In the genomic region with DNA sequence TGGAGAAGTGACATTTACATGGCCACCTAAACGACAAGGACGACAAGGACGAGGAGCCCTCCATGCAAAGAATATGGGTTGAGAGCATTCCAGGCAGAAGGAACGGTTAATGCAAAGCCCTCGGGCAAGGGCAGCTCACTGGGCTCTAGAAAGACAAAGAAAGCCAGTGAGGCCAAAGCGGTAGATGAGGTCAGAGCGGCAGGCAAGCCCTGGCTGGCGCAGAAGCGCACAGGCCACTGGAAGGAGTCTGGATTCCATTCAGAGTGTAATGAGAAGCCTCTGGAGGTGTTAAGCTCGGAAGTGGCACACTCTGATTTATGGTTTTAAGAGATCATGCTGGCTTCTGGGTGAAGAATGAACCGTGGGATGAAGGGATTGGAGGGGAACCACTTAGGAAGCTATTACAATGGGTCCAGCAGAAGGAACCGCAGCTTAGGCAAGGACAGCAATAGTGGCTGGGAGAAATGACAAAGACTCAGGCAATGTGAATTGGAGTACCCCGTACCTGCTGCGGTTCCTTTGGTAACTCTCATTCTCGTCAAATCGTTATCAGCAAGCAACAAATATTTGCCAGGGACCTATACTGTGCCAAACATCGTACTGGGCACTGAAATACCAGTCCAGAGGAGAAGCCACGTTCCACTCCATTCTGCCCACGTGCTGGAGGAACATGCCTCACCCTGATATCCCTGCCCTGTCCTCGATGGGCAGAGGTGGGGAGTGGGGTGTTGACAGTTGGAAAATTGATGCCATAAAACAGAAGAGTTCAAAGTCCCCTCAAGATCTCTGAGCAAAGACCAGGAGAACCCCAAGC, we compare ENCODE assay signal across 9 mouse cellular contexts. TPM values are rescaled to one million over a fixed set of nuclear protein-coding genes. Genes with fewer than 3 reads are reported as not detected.
DNase-seq lines count a peak whose midpoint lies in the region; ATAC-seq and TF ChIP-seq lines count a peak whose summit lies in the region.
"Had no signal": no experiment of that assay in that cellular context is flagged by ENCODE, and none has a peak within 500 bp of the region (broad histone marks: within the 10 kb centered on the region; RNA-seq: fewer than 3 reads in every experiment).

No protein-coding gene starts in this region.

- DNase-seq in lung, postnatal 14 days = no peak
- DNase-seq in adrenal gland, adult 2 months = no peak
- DNase-seq in frontal cortex, postnatal 14 days (ENCODE audit: low spot score in 2 of 2) = no peak
- no peak for DNase-seq in cerebellum, adult 11-12 months

- no peak overlapping the region for H3K9ac ChIP-seq in lung, embryonic 15.5 days
- no peak overlapping the region for H3K9ac ChIP-seq in forebrain, embryonic 13.5 days
- no peak overlapping the region for H3K9ac ChIP-seq in kidney, embryonic 14.5 days (ENCODE audit: low read depth, low read length)

- H3K36me3 ChIP-seq in lung, embryonic 15.5 days = no peaks in the 10 kb centered on the region
- H3K36me3 ChIP-seq in forebrain, embryonic 13.5 days (ENCODE audit: poor library complexity, severe bottlenecking) = no peaks in the 10 kb centered on the region
- H3K36me3 ChIP-seq in kidney, embryonic 14.5 days (ENCODE audit: control insufficient read depth, insufficient read depth, low read length) = no peaks in the 10 kb centered on the region
- H3K36me3 ChIP-seq in myocyte (ENCODE audit: control insufficient read depth, insufficient read depth) = no peaks in the 10 kb centered on the region

- peaks cover 4% of the 10 kb centered on the region; the same call in 1 of the 2 replicates for H3K27me3 ChIP-seq in lung, embryonic 15.5 days
- H3K27me3 ChIP-seq in forebrain, embryonic 13.5 days = peaks cover 7% of the 10 kb centered on the region; the same call in 1 of the 2 replicates
- no peaks in the 10 kb centered on the region for H3K27me3 ChIP-seq in kidney, embryonic 14.5 days (ENCODE audit: control insufficient read depth, insufficient read depth, low read length)
- H3K27me3 ChIP-seq in myocyte (ENCODE audit: control insufficient read depth, insufficient read depth, insufficient read length) = no peaks in the 10 kb centered on the region

- no peak overlapping the region for H3ac ChIP-seq in myocyte (ENCODE audit: control insufficient read depth, insufficient read length)

- no peak overlapping the region for H3K27ac ChIP-seq in lung, embryonic 15.5 days
- no peak overlapping the region for H3K27ac ChIP-seq in forebrain, embryonic 13.5 days
- H3K27ac ChIP-seq in kidney, embryonic 14.5 days (ENCODE audit: low read depth, low read length) = no peak overlapping the region

- no peak overlapping the region for H3K4me3 ChIP-seq in lung, embryonic 15.5 days
- H3K4me3 ChIP-seq in forebrain, embryonic 13.5 days = no peak overlapping the region
- no peak overlapping the region for H3K4me3 ChIP-seq in kidney, embryonic 14.5 days (ENCODE audit: low read length)
- H3K4me3 ChIP-seq in myocyte = peak overlapping the region; percentile 1

- peaks cover 16% of the 10 kb centered on the region for H3K4me1 ChIP-seq in lung, embryonic 15.5 days
- H3K4me1 ChIP-seq in forebrain, embryonic 13.5 days = peaks cover 13% of the 10 kb centered on the region
- H3K4me1 ChIP-seq in kidney, embryonic 14.5 days (ENCODE audit: control insufficient read depth, insufficient read depth, low read length) = 0 out of 2 replicates have a peak, but pooled peaks cover 4% of the 10 kb centered on the region

- peak overlapping the region; percentile 31 for H3K4me2 ChIP-seq in lung, embryonic 15.5 days
- peak overlapping the region; percentile 27; the same call in 1 of the 2 replicates for H3K4me2 ChIP-seq in forebrain, embryonic 13.5 days
- 0 out of 2 replicates have a peak overlapping the region, but pooled peaks have one; percentile 17 for H3K4me2 ChIP-seq in kidney, embryonic 14.5 days (replicated peaks; ENCODE audit: low read depth, low read length)
- peak overlapping the region; percentile 70 for H3K4me2 ChIP-seq in myocyte (ENCODE audit: low read depth)

- no peaks in the 10 kb centered on the region for H3K9me3 ChIP-seq in lung, embryonic 15.5 days
- no peaks in the 10 kb centered on the region for H3K9me3 ChIP-seq in forebrain, embryonic 13.5 days (replicated peaks)
- no peaks in the 10 kb centered on the region for H3K9me3 ChIP-seq in kidney, embryonic 14.5 days (ENCODE audit: control insufficient read depth, low read length)

- no peak for TF ChIP-seq POLR2A in myocyte (IDR thresholded peaks at IDR 0.05; ENCODE audit: insufficient read length, low read depth)

- no peaks in the 10 kb centered on the region for H3K79me2 ChIP-seq in myocyte (ENCODE audit: control insufficient read depth, insufficient read depth)

- WGBS in lung, embryonic 15.5 days = 35% methylated on average over 20 of the region's 20 CpGs
- WGBS in forebrain, embryonic 13.5 days = 39% methylated on average over 20 of the region's 20 CpGs
- 32% methylated on average over 20 of the region's 20 CpGs for WGBS in kidney, embryonic 14.5 days

- 0 out of 2 replicates have a peak, but pooled peaks have one; percentile 2 for ATAC-seq in lung, embryonic 15.5 days (ENCODE audit: borderline replicate concordance, extremely low read depth, low FRiP score, low TSS enrichment)
- peak; percentile 10; the same call in 1 of the 2 replicates for ATAC-seq in forebrain, embryonic 13.5 days
- ATAC-seq in kidney, embryonic 14.5 days (ENCODE audit: low FRiP score, low TSS enrichment) = peak; percentile 51; the same call in 1 of the 2 replicates

TF ChIP-seq in myocyte, 11 proteins besides CTCF, POLR2A, EP300 and RAD21:
- no peak for TF ChIP-seq SRF (IDR thresholded peaks at IDR 0.05; ENCODE audit: control insufficient read depth, insufficient read length, low read depth)
- TF ChIP-seq USF1 (IDR thresholded peaks at IDR 0.05; ENCODE audit: low read depth) = no peak
- TF ChIP-seq MYOG (IDR thresholded peaks at IDR 0.05; ENCODE audit: control insufficient read depth in 1 of 3, insufficient read depth in 1 of 3, insufficient read length in 2 of 3, low read depth in 2 of 3) = no peak
- no peak for TF ChIP-seq MYOD1 (IDR thresholded peaks at IDR 0.05; ENCODE audit: control insufficient read depth in 1 of 3, insufficient read length in 2 of 3, low read depth in 2 of 3)
- TF ChIP-seq CEBPB (IDR thresholded peaks at IDR 0.05; ENCODE audit: insufficient read depth, poor library complexity, severe bottlenecking) = no peak
- no peak for TF ChIP-seq POLR2AphosphoS2 (IDR thresholded peaks at IDR 0.05; ENCODE audit: insufficient read length, low read depth)
- TF ChIP-seq TCF12 (IDR thresholded peaks at IDR 0.05; ENCODE audit: insufficient read depth, poor library complexity, severe bottlenecking) = no peak
- TF ChIP-seq TCF3 (IDR thresholded peaks at IDR 0.05; ENCODE audit: insufficient read length, low read depth) = no peak
- no peak for TF ChIP-seq E2F4 (IDR thresholded peaks at IDR 0.05; ENCODE audit: insufficient read depth)
- no peak for TF ChIP-seq REST (IDR thresholded peaks at IDR 0.05; ENCODE audit: insufficient read depth, insufficient read length)
- no peak for TF ChIP-seq MAX (IDR thresholded peaks at IDR 0.05; ENCODE audit: low read depth)

RNA-seq across cellular contexts. Expression of gene Adcy6, which starts 6.7 kb away (rescaled TPM):
- polyA plus RNA-seq in lung, embryonic 15.5 days (2015; fragmentation: Nextera tagmentation; extraction: Ambion mirVana) = 22.4 and 23.2 TPM in 2 replicates
- 8.9 and 10.3 TPM in 2 replicates for polyA plus RNA-seq in forebrain, embryonic 13.5 days (2015; fragmentation: Nextera tagmentation; extraction: Ambion mirVana)
- 26.2 and 31.5 TPM in 2 replicates for polyA plus RNA-seq in kidney, embryonic 14.5 days (2014; fragmentation: Nextera tagmentation; extraction: Ambion mirVana)
- polyA plus RNA-seq in myocyte (2012; fragmentation: generic; extraction: Trizol) = 32.4 TPM
- total RNA-seq in adrenal gland, adult 2 months (2021) = 10 to 100 TPM; 35.5 to 67.1 TPM
- 44.6 and 49.2 TPM in 2 replicates for polyA plus RNA-seq in adrenal gland, adult 2 months (2012; rRNA removed)

RNA-seq across cellular contexts. Expression of gene Cacnb3, which starts 14.1 kb away (rescaled TPM):
- polyA plus RNA-seq in lung, embryonic 15.5 days (2015; fragmentation: Nextera tagmentation; extraction: Ambion mirVana) = 26.7 and 27.2 TPM in 2 replicates
- polyA plus RNA-seq in forebrain, embryonic 13.5 days (2015; fragmentation: Nextera tagmentation; extraction: Ambion mirVana) = 82.1 and 94.8 TPM in 2 replicates
- 21.5 and 26.5 TPM in 2 replicates for polyA plus RNA-seq in kidney, embryonic 14.5 days (2014; fragmentation: Nextera tagmentation; extraction: Ambion mirVana)
- polyA plus RNA-seq in myocyte (2012; fragmentation: generic; extraction: Trizol) = 80.8 TPM
- 10 to 100 TPM; 12.8 to 17.7 TPM for total RNA-seq in adrenal gland, adult 2 months (2021)
- 25.9 and 31.1 TPM in 2 replicates for polyA plus RNA-seq in adrenal gland, adult 2 months (2012; rRNA removed)
- total RNA-seq: common myeloid progenitor, adult 5-6 weeks had no signal

RNA-seq across cellular contexts. Expression of gene 4930415O20Rik, which starts 45.8 kb away (rescaled TPM):
- not detected in 2 replicates for polyA plus RNA-seq in lung, embryonic 15.5 days (2015; fragmentation: Nextera tagmentation; extraction: Ambion mirVana)
- not detected in 2 replicates for polyA plus RNA-seq in forebrain, embryonic 13.5 days (2015; fragmentation: Nextera tagmentation; extraction: Ambion mirVana)
- 0.57 TPM in 1 of 2 replicates, not detected in the other for polyA plus RNA-seq in kidney, embryonic 14.5 days (2014; fragmentation: Nextera tagmentation; extraction: Ambion mirVana)
- polyA plus RNA-seq in myocyte (2012; fragmentation: generic; extraction: Trizol) = 0.10 TPM
- under 1 TPM; 0.58 to 0.59 TPM for total RNA-seq in adrenal gland, adult 2 months (2021)
- 0.22 TPM in 1 of 2 replicates, not detected in the other for polyA plus RNA-seq in adrenal gland, adult 2 months (2012; rRNA removed)
- total RNA-seq: common myeloid progenitor, adult 5-6 weeks had no signal

RNA-seq across cellular contexts. Expression of gene Ccnt1, which starts 45.8 kb away (rescaled TPM):
- 51.4 and 56.3 TPM in 2 replicates for polyA plus RNA-seq in lung, embryonic 15.5 days (2015; fragmentation: Nextera tagmentation; extraction: Ambion mirVana)
- polyA plus RNA-seq in forebrain, embryonic 13.5 days (2015; fragmentation: Nextera tagmentation; extraction: Ambion mirVana) = 63.6 and 68.1 TPM in 2 replicates
- 55.4 and 72.9 TPM in 2 replicates for polyA plus RNA-seq in kidney, embryonic 14.5 days (2014; fragmentation: Nextera tagmentation; extraction: Ambion mirVana)
- polyA plus RNA-seq in myocyte (2012; fragmentation: generic; extraction: Trizol) = 12.6 TPM
- total RNA-seq in adrenal gland, adult 2 months (2021) = 10 to 100 TPM; 42.2 to 66.4 TPM
- 3.9 and 5.8 TPM in 2 replicates for polyA plus RNA-seq in adrenal gland, adult 2 months (2012; rRNA removed)

RNA-seq across cellular contexts. Expression of gene Ddx23, which starts 46.1 kb away (rescaled TPM):
- 22.5 and 22.9 TPM in 2 replicates for polyA plus RNA-seq in lung, embryonic 15.5 days (2015; fragmentation: Nextera tagmentation; extraction: Ambion mirVana)
- polyA plus RNA-seq in forebrain, embryonic 13.5 days (2015; fragmentation: Nextera tagmentation; extraction: Ambion mirVana) = 32.5 and 33.3 TPM in 2 replicates
- 27.3 and 32.2 TPM in 2 replicates for polyA plus RNA-seq in kidney, embryonic 14.5 days (2014; fragmentation: Nextera tagmentation; extraction: Ambion mirVana)
- 102 TPM for polyA plus RNA-seq in myocyte (2012; fragmentation: generic; extraction: Trizol)
- total RNA-seq in adrenal gland, adult 2 months (2021) = 10 to 100 TPM; 65.5 to 84.6 TPM
- polyA plus RNA-seq in adrenal gland, adult 2 months (2012; rRNA removed) = 25.6 and 27.7 TPM in 2 replicates

Comparison
In these comparisons a context has a peak if more than half of its experiments do, and no peak if none do; other contexts are left out.
1. H3K4me2 ChIP-seq: peak in every context shown above with its lines; median percentile 70 in myocyte; 31 in lung, embryonic 15.5 days; 27 in forebrain, embryonic 13.5 days; 17 in kidney, embryonic 14.5 days.